Mouse (Mus musculus): ENCODE measurements around the gene Olfm3.

Gene Olfm3

GRCm38 (mm10) chr3:114903924-114904438, at the start of gene Olfm3:
TSS of gene Olfm3 (plus strand) at chr3:114904078.
- no peak for DNase-seq (ENCODE audit: low read depth, low spot score)

GRCm38 (mm10) chr3:114889764-114890163, 14.1 kb upstream of the Olfm3 start:
- no peak for DNase-seq (ENCODE audit: low read depth, low spot score)

GRCm38 (mm10) chr3:114904633-114905423, 950 bp downstream of the Olfm3 start:
- no peak for DNase-seq (ENCODE audit: low read depth, low spot score)

GRCm38 (mm10) chr3:114907537-114907936, 3.7 kb downstream of the Olfm3 start:
- no peak for DNase-seq (ENCODE audit: low read depth, low spot score)

- no peak for DNase-seq (ENCODE audit: low read depth, low spot score)
Measured at GRCm38 (mm10) chr3:114908846-114909245, 5.0 kb downstream of the Olfm3 start.

GRCm38 (mm10) chr3:114920102-114920501, 16.2 kb downstream of the Olfm3 start:
- DNase-seq (ENCODE audit: low read depth, low spot score) = no peak

- no peak for DNase-seq (ENCODE audit: low read depth, low spot score)
Measured at GRCm38 (mm10) chr3:114929605-114930004, 25.7 kb downstream of the Olfm3 start.

GRCm38 (mm10) chr3:114930336-114930735, 26.5 kb downstream of the Olfm3 start:
- DNase-seq (ENCODE audit: low read depth, low spot score) = no peak

- no peak for DNase-seq (ENCODE audit: low read depth, low spot score)
Measured at GRCm38 (mm10) chr3:114930796-114931195, 26.9 kb downstream of the Olfm3 start.

- no peak for DNase-seq (ENCODE audit: low read depth, low spot score)
Measured at GRCm38 (mm10) chr3:114932881-114933280, 29.0 kb downstream of the Olfm3 start.

- no peak for DNase-seq (ENCODE audit: low read depth, low spot score)
Measured at GRCm38 (mm10) chr3:114954904-114955303, 51.0 kb downstream of the Olfm3 start.

- no peak for DNase-seq (ENCODE audit: low read depth, low spot score)
Measured at GRCm38 (mm10) chr3:114959311-114959967, 55.6 kb downstream of the Olfm3 start.

- DNase-seq (ENCODE audit: low read depth, low spot score) = no peak
Measured at GRCm38 (mm10) chr3:114962316-114963083, 58.6 kb downstream of the Olfm3 start.

GRCm38 (mm10) chr3:114971183-114971582, 67.3 kb downstream of the Olfm3 start:
- DNase-seq (ENCODE audit: low read depth, low spot score) = no peak

- no peak for DNase-seq (ENCODE audit: low read depth, low spot score)
Measured at GRCm38 (mm10) chr3:114972522-114972921, 68.6 kb downstream of the Olfm3 start.

GRCm38 (mm10) chr3:114990828-114991227, 87.0 kb downstream of the Olfm3 start:
- no peak for DNase-seq (ENCODE audit: low read depth, low spot score)

GRCm38 (mm10) chr3:114995956-114996355, 92.1 kb downstream of the Olfm3 start:
- DNase-seq (ENCODE audit: low read depth, low spot score) = no peak

GRCm38 (mm10) chr3:115027560-115027959, 123.7 kb downstream of the Olfm3 start:
- no peak for DNase-seq (ENCODE audit: low read depth, low spot score)

GRCm38 (mm10) chr3:115028046-115028445, 124.2 kb downstream of the Olfm3 start:
- DNase-seq (ENCODE audit: low read depth, low spot score) = no peak

- DNase-seq (ENCODE audit: low read depth, low spot score) = no peak
Measured at GRCm38 (mm10) chr3:115028611-115029010, 124.7 kb downstream of the Olfm3 start.

GRCm38 (mm10) chr3:115049060-115049459, 145.2 kb downstream of the Olfm3 start:
- DNase-seq (ENCODE audit: low read depth, low spot score) = no peak

GRCm38 (mm10) chr3:115064901-115065300, 161.0 kb downstream of the Olfm3 start:
- no peak for DNase-seq (ENCODE audit: low read depth, low spot score)

All from retina, postnatal 7 days (tissue).